Mouse (Mus musculus): ENCODE data around the gene Taok1.

DNA sequence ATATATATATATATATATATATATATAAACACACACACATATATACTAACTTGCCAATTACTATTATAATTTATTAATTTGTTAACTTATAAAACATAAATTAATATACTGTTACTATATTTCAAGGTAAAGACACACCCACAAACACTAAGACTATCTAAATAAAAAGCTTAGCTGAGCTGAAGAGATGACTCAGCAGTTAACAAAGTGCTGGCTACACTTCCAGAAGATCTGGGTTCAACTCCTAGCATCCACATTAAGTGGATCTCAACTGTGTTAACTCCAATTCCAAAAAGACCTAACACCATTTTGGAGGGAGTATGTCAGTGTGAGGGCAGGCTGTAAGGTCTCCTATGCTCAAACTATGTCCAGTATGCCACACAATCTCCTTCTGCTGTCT lies 10.3 kb downstream of the Taok1 start:
- TF ChIP-seq CTCF (IDR thresholded peaks at IDR 0.05; ENCODE audit: borderline replicate concordance, extremely low read depth, insufficient read depth, insufficient read length) (no peak), POLR2A (IDR thresholded peaks at IDR 0.05; ENCODE audit: borderline replicate concordance, extremely low read depth, insufficient read depth, insufficient read length, poor library complexity, severe bottlenecking) (no peak)

All from brain, embryonic 14.5 days (tissue).